Mouse (Mus musculus) hindlimb bud, embryonic 11.5 days (tissue): ENCODE measurements at regions not wholly inside any gene's neighbourhood (a gene's known extent, or its start where the extent isn't known, plus 50 kb on each side); places are given as distances from the start of the nearest gene placed in this dataset.

Experiments
- DNase-seq: peaks from one replicate; pipeline ENCODE4 v3.0.0-alpha.2; 2012; ENCODE audit warnings: low read depth, low spot score; ENCODE audit errors: extremely low spot score

GRCm38 (mm10) chr7:73184208-73185070 is 190.9 kb upstream of the Rgma start:
- DNase-seq = no peak

- DNase-seq = no peak
Measured at GRCm38 (mm10) chr7:73185071-73185531, 190.2 kb upstream of the Rgma start.

DNA sequence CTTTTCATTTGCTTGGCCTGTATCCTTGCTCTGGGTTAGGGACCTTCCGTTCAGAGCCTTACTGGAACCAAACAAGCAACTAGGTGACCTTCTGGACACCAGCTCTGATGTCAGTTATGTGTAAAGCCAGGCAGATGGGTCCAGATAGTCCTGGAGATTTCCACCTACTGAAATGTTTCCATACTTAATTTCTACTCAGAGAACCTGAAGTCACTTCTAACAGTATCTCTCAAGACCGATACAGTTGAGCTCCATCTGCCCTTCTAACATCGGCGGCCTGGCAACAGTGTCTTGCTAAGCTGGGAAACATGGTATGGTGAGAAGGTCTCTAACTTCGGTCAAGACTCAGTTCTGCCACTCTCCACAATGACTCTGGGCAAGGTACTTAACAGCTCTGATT is 189.7 kb upstream of the Rgma start:
- DNase-seq = no peak

DNA sequence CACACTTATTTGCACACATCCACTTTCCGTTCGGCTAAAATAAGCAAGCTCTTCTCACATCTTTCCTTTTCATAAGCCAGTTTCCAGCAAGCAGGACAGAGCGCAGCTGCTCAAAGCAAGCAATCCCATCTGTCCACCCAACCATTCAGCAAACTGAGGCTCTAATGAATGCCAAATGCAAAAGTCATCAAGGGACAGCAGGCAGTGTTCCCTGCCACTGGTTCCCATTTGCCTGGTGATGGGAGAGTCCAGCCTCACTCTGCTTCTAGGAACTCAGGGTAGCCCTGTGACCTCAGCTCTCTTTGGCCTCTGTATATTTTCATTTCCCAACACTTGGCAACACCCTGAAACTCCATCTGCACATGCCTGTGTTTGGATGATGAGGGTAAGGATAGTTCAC is 188.8 kb upstream of the Rgma start:
- DNase-seq = no peak

DNA sequence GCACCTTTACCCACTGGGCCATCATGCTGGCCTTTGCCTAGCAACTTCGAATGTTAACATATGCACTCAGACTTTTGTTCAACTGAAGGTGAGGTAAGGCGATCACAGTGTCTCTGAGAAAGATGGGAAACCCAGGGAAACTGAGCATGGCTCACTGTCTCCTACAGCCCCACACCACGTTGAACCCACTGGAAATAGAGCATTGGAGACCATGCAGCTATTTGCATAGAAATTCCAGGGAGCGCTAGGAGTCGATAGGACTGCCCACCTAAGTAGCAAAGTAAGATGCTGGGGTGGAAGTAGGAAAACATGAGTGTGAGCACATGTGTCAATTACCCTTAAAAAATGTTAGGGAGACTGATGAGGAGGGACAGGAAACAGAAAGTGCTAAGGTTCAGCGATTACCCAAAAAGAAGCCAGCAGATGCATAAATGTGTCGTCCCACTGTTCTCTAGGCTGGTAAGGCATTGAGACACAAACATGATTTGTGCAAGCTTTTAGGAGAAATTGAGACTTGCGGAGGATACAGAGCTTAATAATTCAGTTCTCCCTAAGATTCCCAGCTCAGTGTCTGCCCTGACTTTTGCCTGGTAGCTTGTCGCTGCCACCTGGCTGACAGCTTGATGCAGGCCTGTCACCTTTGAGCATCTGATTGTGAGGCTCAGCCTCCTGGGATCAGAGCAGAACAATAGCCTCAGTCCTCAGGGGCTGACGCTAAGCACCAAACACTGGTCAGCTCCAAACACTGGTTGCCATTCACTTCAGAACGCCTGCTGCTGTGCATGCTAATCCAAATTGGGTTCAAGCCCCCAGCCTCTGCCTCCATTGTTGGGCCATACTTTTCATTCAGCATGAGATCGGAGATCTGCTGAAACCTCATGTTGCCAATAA is 183.7 kb upstream of the Rgma start:
- no peak for DNase-seq

DNA sequence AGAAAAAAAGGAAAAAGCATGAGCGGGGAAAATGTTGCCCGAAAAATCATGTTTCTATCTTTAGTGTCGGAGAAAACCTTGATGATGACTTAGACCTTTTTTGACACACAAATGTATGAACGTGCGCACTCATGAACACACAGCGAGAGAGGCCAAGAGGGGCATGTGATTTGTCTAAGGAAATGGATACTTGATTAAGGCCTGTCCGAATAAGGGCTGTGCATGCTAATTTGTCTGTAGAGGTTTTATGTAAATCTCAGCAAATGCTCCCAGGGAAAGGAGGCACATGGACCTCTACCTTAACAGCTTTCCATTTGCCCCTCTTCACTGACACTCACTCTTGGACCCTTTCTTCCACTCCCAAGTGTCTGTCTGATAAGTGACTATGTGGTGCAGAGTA is 182.5 kb upstream of the Rgma start:
- DNase-seq = no peak

GRCm38 (mm10) chr7:73195306-73195705 is 180.0 kb upstream of the Rgma start:
- no peak for DNase-seq

- no peak for DNase-seq
Measured at GRCm38 (mm10) chr7:73196851-73197531, 178.3 kb upstream of the Rgma start.

DNA sequence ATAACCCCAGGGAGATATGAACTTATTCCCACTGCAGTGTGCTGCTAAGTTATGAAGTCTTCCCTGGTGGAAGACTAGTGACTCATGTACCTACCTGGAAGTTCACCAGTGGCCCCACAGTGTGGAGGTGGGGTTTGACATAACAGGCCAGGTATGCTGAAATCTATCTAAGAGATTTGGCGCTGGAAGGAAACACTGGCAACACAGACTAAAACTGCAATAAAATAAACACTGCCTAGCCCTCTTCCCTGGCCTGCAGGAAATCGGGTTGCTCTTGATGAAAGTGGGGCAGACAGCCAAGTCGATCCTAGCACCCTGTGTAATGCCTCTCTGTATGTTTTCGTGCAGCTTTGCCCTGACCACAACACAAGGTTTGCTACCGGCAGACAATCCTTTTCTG is 177.2 kb upstream of the Rgma start:
- no peak for DNase-seq

GRCm38 (mm10) chr7:73199967-73200366 is 175.3 kb upstream of the Rgma start:
- DNase-seq = no peak

DNA sequence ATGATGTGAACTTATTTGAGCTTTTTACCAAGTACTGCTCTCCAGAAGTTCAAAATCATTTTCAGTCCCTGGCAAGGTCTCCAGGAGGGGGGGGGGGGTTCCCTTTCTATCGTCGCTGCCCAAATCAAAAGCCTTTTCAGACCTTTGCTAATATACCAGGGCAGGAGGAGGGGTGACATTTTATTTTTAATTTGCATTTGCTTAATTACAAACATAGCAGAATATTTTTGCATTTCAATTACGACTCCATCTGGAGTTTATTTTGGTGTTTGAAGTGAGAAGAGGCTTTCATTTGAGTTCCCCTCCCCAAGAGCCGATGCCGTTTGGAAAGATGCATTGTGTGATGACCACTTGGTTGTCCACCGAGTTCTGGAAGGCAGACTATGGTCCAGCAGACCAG is 174.0 kb upstream of the Rgma start:
- DNase-seq = no peak

DNA sequence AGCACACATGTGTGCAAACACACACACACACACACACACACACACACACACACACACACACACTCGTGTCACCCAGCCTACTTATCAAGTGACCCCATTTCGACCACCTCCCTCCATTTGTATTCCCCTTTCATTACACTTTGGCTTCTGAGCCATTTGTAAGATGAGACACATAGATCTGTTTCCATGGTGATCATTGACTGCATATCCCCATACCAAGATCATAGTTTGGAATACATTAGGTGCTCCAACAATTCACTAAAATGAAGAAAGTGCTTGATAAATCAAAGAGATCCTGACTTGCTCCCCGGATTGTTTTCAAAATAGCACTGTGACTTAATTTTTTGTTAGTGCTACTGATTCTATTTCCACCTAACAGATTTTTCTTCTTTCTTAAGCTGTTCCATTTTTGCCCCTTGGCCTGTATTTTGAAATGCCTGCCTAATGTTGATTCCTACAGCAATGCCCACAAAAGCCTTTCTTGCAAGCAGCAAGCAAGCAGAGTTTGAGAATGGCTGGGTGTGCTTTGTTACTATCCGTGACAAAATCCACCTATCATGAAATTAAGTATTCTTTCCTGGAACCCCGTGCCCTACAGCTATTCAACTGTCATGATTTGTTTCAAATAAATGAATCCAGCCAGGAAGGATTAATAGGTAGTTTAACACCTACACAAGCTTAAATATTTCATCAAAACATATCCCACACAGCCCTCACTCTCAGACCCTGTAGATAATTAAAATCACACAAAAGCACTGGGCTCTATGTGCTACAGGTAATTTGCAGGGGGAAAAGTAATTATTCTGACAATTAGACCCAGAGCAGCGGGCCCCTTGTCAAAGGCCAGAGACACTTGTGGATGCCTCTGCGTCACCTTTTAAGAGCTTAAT is 168.1 kb upstream of the Rgma start:
- no peak for DNase-seq

DNA sequence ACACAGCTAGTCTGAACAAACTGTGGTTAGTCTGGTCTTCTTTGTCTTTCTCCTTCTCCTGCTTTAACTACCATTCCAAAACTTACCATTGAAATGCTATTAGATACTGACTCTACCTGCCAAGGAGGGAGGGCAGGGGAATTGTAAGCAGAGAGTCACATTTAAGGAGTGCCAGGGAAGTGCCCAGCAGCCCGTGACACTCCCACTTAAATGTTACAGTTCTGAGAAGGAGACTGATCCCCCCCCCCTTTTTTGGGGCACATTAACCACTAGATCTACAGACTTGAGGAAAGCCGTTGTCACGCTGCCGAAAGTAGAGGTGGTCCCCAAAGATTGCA is 166.9 kb upstream of the Rgma start:
- DNase-seq = no peak

GRCm38 (mm10) chr7:73208817-73209602 is 166.3 kb upstream of the Rgma start:
- no peak for DNase-seq

GRCm38 (mm10) chr7:73210078-73210477 is 165.2 kb upstream of the Rgma start:
- DNase-seq = no peak

DNA sequence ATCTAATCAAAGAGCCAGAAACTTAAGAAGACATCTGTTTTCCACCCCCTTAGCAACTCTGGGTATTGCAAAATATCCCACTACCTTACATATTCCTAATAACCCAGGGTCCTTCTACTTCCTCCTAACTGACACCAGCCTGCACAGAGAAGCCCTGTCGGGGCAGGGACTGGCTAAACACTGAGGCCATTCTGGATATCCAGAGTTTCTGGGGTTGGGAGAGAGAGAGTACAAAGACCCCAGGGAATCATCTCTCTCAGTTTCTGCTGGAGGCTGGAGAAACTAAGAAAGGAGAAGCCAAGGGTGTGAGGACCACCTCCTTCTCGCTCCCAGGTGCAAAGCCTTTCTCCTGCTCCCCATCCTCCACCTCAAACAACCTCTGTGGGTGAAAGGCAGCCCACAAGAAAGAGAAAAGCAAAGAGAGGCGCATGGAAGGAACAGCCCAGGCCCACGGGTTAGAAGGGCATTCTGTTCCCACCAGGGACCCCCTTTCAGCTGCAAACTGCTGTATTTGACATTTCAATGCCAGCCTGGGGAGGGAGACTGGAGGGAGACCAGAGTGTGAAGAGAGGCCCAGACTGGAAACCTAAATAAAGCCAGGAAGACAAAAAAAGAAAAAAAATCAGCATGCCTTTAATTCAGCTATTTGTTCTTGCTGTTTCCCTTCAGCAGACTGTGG is 152.9 kb upstream of the Rgma start:
- DNase-seq = no peak

- DNase-seq = no peak
Measured at GRCm38 (mm10) chr7:73222929-73223512, 152.3 kb upstream of the Rgma start.

DNA sequence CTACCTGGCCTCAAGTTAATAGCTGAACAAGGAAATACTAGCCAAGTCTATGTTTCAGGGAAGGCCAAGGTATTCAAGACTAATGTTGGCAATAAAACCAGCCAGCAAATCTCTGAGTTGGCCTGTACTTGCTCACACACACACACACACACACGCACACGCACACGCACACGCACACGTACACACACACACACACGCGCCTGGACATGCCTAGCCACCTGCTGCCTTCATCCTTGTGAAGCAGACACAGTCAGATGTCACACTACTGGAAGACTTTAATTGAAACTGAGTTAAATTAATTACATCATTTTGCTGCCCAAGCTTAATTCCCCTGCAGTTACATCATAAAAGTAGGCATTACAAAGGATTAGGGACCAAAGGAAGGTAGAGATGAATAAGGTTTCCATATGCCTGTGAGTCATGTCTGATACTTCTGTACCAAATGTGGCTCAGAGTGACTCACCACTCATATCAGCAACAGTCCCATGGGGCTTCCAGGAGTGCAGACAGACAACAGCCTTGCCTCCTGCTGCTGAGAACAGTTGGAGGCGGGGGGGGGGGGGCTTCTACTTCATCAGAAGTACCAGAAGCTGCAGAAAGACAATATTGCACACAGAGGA is 141.7 kb upstream of the Rgma start:
- DNase-seq = no peak
